Mouse (Mus musculus): Measurements from ENCODE around the gene Tmco5.
"Not testable (repeated sequence)": the region's sequence is repeated elsewhere in the genome, so short reads cannot be mapped to it uniquely, and the experiment has no call there.

The Tmco5 gene

DNA sequence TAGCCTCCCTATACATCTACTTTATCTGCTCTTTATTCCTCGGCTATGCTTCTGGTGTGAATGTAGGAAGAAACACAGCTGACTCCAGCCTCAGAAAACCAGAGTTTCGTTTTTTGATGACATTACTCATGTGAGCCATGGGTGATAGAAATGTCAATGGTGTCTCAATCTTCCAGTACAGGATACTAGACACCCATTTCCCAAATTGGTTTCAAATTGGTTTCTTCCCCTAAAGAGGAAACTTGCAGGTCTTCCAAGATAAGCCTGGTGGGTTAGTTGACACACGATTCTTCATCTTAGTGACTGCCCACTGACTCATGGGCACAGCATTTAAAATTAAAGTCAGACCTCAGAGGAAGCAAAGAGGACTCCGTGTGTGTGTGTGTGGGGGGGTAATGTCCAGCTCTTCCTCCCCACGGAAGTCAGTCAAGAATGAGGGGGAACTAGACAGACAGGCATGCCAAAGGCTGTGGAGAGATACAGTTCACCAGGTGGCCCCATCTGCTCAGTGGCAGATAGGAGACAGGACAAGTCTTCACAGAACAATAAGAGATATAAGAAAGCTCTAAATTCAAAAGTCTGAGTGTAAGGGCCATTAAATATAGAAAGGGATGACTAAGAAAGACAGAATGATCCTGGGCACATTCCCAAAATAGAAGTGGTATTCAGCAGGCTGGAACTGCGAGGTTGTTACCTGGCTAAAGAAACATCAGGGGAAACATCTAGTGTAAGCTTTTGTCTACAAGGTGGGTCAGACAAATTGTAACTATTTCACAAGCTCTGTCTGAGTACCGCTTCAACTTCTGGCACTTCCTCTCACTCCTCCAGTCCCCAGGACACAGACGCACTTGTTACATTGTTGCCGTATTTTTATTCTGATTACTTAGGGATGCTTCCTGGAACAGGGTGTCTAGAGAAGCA lies 44.3 kb downstream of the Tmco5 start:
- CTCF ChIA-PET, result no interaction called here

DNA sequence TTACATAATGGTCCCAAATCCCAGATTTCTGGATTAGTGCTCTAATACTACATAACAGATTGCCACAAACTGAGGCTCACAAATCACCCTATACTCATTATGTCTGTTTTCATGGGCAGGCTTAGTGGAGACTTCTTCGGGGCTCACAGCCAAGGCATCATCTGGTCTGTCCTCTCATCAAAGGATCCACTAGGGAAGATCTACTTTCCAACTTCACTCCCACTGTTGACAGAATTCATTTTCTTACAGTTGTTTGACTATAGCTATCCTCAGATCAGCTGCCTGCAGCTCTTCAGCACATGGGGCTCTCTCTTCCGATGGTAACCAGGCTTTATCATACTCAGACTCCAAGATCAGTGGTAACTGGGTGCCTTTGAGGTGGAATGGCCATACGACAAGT lies 45.2 kb downstream of the Tmco5 start:
- CTCF ChIA-PET, result no interaction called here

DNA sequence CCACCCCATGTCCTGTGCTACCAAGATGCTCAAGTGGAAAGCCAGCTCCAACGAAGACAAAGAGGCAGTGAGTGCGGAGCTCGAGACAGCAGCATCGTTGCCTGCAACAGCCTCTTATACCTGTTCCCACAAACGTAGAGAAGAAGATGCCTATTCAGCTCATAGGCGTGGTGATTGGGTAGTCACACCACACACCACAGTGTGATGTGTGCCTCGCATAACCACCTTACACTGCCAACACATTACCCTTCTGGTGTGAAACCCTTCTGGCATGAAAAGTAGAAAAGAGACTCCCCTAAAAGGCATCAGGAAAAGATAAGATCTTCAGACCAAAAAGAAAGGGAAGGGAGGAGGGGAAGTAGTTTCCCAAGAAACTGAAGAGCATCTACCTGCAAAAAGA lies 45.8 kb downstream of the Tmco5 start:
- CTCF ChIA-PET, result no interaction called here

DNA sequence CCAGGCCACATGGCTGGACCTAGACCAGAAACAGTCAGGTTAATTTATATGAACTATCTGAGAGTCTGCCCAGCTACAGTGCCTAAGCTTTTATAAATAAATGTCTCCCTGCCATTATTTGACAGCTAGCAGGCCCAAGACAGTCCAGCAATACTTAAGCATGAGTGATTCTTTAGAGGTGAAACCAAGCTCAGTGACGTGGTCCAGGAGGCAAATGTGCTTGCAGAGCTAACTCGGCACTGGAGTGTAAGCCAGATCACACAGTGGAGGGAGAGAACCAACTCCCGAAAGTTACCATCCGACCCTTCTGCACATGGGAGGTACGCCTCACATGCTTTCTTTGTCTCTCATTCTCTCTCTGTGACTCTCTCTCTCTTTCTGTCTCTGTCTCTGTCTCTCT lies 46.7 kb downstream of the Tmco5 start:
- CTCF ChIA-PET, result no interaction called here

DNA sequence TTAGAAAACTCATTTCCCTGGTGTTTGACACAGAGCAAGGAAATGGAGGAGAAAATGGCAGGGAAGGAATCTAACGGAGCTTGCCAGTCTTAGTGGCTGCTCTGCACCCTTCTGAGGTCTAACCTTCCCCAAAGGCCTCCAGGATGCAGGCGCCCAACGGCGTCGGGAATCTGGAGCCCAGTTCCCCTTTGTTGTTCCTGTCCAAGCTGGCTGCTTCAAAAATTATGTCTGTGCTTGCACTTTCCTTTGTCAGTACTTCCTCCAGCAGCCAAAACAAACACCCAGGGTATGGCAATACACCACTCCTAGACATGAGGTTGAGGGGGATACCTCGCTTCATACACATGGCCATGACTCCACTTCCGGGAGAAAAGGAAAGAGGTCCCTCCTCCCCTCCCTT lies 53.7 kb downstream of the Tmco5 start:
- CTCF ChIA-PET, result no interaction called here

DNA sequence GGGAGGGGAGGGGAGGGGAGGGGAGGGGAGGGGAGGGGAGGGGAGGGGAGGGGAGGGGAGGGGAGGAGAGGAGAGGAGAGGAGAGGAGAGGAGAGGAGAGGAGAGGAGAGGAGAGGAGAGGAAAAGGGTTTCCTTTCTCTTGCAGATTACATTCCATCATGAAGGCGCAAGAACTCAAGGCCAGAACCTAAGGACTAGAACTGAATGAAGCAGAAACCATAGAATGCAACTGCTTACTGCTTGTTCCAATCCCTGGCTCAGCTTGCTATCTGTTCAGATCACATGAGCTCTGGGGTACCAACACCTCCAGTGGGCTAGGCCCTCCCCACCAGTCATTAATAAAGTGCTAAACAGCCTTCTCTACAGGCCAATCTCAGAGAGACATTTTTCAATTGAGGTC lies 55.7 kb downstream of the Tmco5 start:
- CTCF ChIA-PET, result not testable (repeated sequence)

DNA sequence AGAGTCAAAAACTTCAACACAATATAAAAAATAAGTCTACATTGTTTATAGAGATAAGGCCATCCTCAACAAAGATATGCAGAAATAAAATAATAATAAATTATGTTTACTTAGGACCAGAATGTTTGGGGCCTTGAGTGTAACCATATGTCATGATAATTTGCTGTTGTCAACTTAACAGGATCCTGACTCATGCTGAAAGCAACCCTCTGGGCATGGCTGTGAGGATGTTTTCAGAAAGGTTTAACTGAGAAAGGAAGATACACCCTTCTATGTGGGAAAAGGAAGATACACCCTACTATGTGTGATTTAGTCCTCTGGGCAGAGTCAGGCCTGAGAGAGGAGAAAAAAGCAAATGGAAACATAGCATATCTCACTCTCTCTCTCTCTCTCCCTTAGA lies 56.3 kb downstream of the Tmco5 start:
- CTCF ChIA-PET, result no interaction called here

DNA sequence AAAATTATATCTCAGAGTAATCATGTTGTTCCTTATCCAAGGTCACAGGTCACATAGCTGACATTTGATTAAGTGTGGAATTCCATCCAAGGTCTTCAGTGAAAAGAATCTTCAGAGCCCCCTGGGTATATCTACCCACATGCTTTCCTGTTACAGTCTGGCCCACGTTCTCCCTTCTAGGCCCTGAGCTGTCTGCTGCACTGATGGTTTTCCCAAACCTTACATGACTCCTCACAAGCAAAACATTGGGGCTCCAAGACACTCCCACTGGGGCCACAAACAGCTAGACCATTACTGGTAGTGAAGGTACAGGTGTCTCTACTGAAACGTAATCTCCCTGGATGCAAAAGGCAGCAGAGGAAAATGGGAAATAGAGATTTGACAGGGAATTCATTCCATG lies 57.9 kb downstream of the Tmco5 start:
- CTCF ChIA-PET, result interaction anchor here (0.7 kb wide), 1 partner anchor 202 kb away, joined by 3 read pairs; no protein-coding TSS in a partner anchor

DNA sequence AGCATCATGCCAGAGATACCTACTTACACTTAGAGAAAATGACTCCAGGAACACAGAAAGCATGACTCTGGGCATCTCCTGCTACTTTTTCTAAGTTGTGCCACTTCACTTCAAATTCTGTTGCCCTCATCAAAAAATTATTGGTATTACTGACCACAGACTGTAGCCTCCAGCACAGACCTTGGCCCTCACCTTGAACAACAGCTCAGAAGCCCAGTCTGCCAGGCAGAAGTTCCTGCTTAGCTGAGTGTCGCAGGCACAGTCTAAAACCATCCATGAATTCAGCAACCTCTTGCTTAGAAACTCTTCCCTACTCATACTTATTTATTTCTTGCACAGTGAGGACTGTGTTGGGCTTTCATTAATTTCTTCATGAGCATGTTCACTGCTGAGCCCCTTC lies 58.7 kb downstream of the Tmco5 start:
- CTCF ChIA-PET, result interaction anchor here (0.6 kb wide), 1 partner anchor 95 kb away, joined by 7 read pairs; no protein-coding TSS in a partner anchor

DNA sequence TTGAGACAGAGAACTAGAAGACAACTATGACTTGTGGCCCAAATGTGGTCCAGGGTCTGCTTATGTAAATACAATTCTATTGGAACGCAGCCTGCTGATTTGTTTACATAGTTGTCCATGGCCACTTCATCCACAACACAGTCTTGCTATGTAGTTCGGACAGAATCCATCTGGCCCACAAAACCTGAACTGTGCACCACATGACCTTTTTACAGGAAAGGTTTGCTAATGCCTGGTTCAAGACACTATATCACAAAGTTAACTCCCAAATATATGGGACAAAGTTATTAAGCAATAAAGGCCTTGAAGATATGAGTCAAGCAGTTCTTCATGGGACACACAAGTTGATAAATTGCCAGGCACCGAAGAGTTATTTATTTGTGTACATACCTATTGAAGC lies 63.3 kb downstream of the Tmco5 start:
- CTCF ChIA-PET, result no interaction called here

All from spleen, embryonic (tissue).